Mouse (Mus musculus) MEL (cell line): ENCODE results near the gene 1110059E24Rik. TPM values are rescaled to one million over a fixed set of nuclear protein-coding genes. Genes with fewer than 3 reads are reported as not detected.

Experiments used
- DNase-seq: peaks from one replicate; pipeline ENCODE4 v3.0.0; 2011; ENCODE audit warnings: low read depth, low spot score
- H3K27ac ChIP-seq: 2 replicates; pipeline ENCODE4 v1.5.1; 2012; ENCODE audit warnings: low read depth, mild to moderate bottlenecking, control low read depth, low read length, moderate library complexity; ENCODE audit not compliant: control insufficient read depth
- H3K27me3 ChIP-seq, 2 experiments: fragments of 150-350 bp in 1 of 2; sonication (generic) in 1 of 2; 2 replicates each; pipeline ENCODE4 v1.6.1; 2012; ENCODE audit warnings: low read length in 2 of 2, mild to moderate bottlenecking in 2 of 2, improper control_type of control experiment in 1 of 2, moderate library complexity in 1 of 2; ENCODE audit not compliant: insufficient read depth in 2 of 2, control insufficient read depth in 1 of 2
- H3K36me3 ChIP-seq, 2 experiments: 2 replicates each; pipeline ENCODE4 v1.6.1; 2012 to 2014; ENCODE audit warnings: low read length in 2 of 2, improper control_type of control experiment in 1 of 2, inconsistent platforms in 1 of 2, mild to moderate bottlenecking in 1 of 2; ENCODE audit not compliant: insufficient read depth in 2 of 2, control insufficient read depth in 1 of 2
- H3K4me1 ChIP-seq, 2 experiments: fragments of 150-350 bp in 1 of 2; sonication (generic) in 1 of 2; 2 replicates each; pipeline ENCODE4 v1.6.1; 2012; ENCODE audit warnings: low read length in 2 of 2, improper control_type of control experiment in 1 of 2, mild to moderate bottlenecking in 1 of 2; ENCODE audit not compliant: insufficient read depth in 2 of 2, control insufficient read depth in 1 of 2
- H3K4me3 ChIP-seq, 2 experiments: fragments of 150-350 bp in 1 of 2; sonication (generic) in 1 of 2; 2 replicates each; pipeline ENCODE4 v1.5.1; 2012; ENCODE audit warnings: low read depth in 2 of 2, low read length in 2 of 2, mild to moderate bottlenecking in 2 of 2, moderate library complexity in 2 of 2, control low read depth in 1 of 2, improper control_type of control experiment in 1 of 2; ENCODE audit not compliant: control insufficient read depth in 1 of 2, insufficient read depth in 1 of 2
- H3K79me2 ChIP-seq: 2 replicates; pipeline ENCODE4 v1.6.1; 2012; ENCODE audit warnings: mild to moderate bottlenecking, low read length, moderate library complexity; ENCODE audit not compliant: control insufficient read depth, poor library complexity, insufficient read depth
- H3K9ac ChIP-seq: 2 replicates; pipeline ENCODE4 v1.6.1; 2012; ENCODE audit warnings: low read depth, mild to moderate bottlenecking, control low read depth, low read length, moderate library complexity; ENCODE audit not compliant: control insufficient read depth, poor library complexity, severe bottlenecking
- H3K9me3 ChIP-seq: fragments of 150-350 bp; sonication (generic); replicated peaks from 2 replicates; pipeline ENCODE4 v1.6.1; 2012; ENCODE audit warnings: mild to moderate bottlenecking, low read length, improper control_type of control experiment, moderate library complexity; ENCODE audit not compliant: insufficient read depth
- CHD1 ChIP-seq: IDR thresholded peaks from 2 replicates; pipeline ENCODE4 v1.6.1; 2012; ENCODE audit warnings: low read depth, mild to moderate bottlenecking, inconsistent platforms, low read length, improper control_type of control experiment
- CHD2 ChIP-seq: IDR thresholded peaks from 2 replicates; pipeline ENCODE4 v1.6.1; 2011; ENCODE audit warnings: low read length, improper control_type of control experiment
- ELF1 ChIP-seq: IDR thresholded peaks from 2 replicates; pipeline ENCODE4 v1.6.1; 2014; ENCODE audit warnings: low read depth, mild to moderate bottlenecking, inconsistent platforms, low read length, improper control_type of control experiment, moderate library complexity
- ETS1 ChIP-seq: IDR thresholded peaks from 2 replicates; pipeline ENCODE4 v1.6.1; 2012; ENCODE audit warnings: low read depth, mild to moderate bottlenecking, inconsistent platforms, low read length, improper control_type of control experiment, moderate library complexity
- GABPA ChIP-seq: IDR thresholded peaks from 2 replicates; pipeline ENCODE4 v1.6.1; 2012; ENCODE audit warnings: low read depth, mild to moderate bottlenecking, inconsistent platforms, low read length, improper control_type of control experiment, moderate library complexity
- GATA1 ChIP-seq: IDR thresholded peaks from 2 replicates; pipeline ENCODE4 v1.6.1; 2011; ENCODE audit warnings: low read depth, low read length, improper control_type of control experiment
- HCFC1 ChIP-seq: IDR thresholded peaks from 2 replicates; pipeline ENCODE4 v1.6.1; 2012; ENCODE audit warnings: low read depth, mild to moderate bottlenecking, inconsistent platforms, low read length, improper control_type of control experiment, moderate library complexity
- JUND ChIP-seq: IDR thresholded peaks from 2 replicates; pipeline ENCODE4 v1.6.1; 2011; ENCODE audit warnings: low read depth, mild to moderate bottlenecking, improper control_type of control experiment, low read length
- MAX ChIP-seq: IDR thresholded peaks from 2 replicates; pipeline ENCODE4 v1.6.1; 2011; ENCODE audit warnings: low read length, improper control_type of control experiment
- MAZ ChIP-seq: IDR thresholded peaks from 2 replicates; pipeline ENCODE4 v1.6.1; 2012; ENCODE audit warnings: low read depth, mild to moderate bottlenecking, inconsistent platforms, low read length, improper control_type of control experiment
- MEF2A ChIP-seq: IDR thresholded peaks from 2 replicates; pipeline ENCODE4 v1.6.1; 2014; ENCODE audit warnings: low read depth, mild to moderate bottlenecking, inconsistent platforms, low read length, improper control_type of control experiment; ENCODE audit not compliant: poor library complexity, insufficient replicate concordance, severe bottlenecking; ENCODE audit errors: extremely low read depth
- MXI1 ChIP-seq: IDR thresholded peaks from 2 replicates; pipeline ENCODE4 v1.6.1; 2011; ENCODE audit warnings: mild to moderate bottlenecking, low read depth, low read length, improper control_type of control experiment
- MYB ChIP-seq: IDR thresholded peaks from 2 replicates; pipeline ENCODE4 v1.6.1; 2011; ENCODE audit warnings: mild to moderate bottlenecking, low read depth, low read length, improper control_type of control experiment
- MYC ChIP-seq: IDR thresholded peaks from 2 replicates; pipeline ENCODE4 v1.6.1; 2011; ENCODE audit warnings: low read depth, mild to moderate bottlenecking, low read length, improper control_type of control experiment, moderate library complexity
- NELFE ChIP-seq: IDR thresholded peaks from 2 replicates; pipeline ENCODE4 v1.6.1; 2011; ENCODE audit warnings: low read depth, low read length, improper control_type of control experiment
- NRF1 ChIP-seq: IDR thresholded peaks from 2 replicates; pipeline ENCODE4 v1.6.1; 2014; ENCODE audit warnings: low read depth, mild to moderate bottlenecking, inconsistent platforms, low read length, improper control_type of control experiment, moderate library complexity; ENCODE audit not compliant: poor library complexity, insufficient read depth, severe bottlenecking
- POLR2AphosphoS5 ChIP-seq: IDR thresholded peaks from 2 replicates; pipeline ENCODE4 v1.6.1; 2012; ENCODE audit warnings: low read depth, borderline replicate concordance, mild to moderate bottlenecking, inconsistent platforms, low read length, moderate library complexity, mixed read lengths
- RAD21 ChIP-seq: IDR thresholded peaks from 2 replicates; pipeline ENCODE4 v1.6.1; 2011; ENCODE audit warnings: mild to moderate bottlenecking, low read depth, low read length, improper control_type of control experiment
- SIN3A ChIP-seq: IDR thresholded peaks from 2 replicates; pipeline ENCODE4 v1.6.1; 2012; ENCODE audit warnings: low read length, improper control_type of control experiment, inconsistent platforms
- TAL1 ChIP-seq: IDR thresholded peaks from 2 replicates; pipeline ENCODE4 v1.6.1; 2012; ENCODE audit warnings: mild to moderate bottlenecking, inconsistent platforms, low read length, moderate library complexity, mixed read lengths
- ZC3H11A ChIP-seq: IDR thresholded peaks from 2 replicates; pipeline ENCODE4 v1.6.1; 2012; ENCODE audit warnings: low read depth, mild to moderate bottlenecking, inconsistent platforms, low read length, improper control_type of control experiment
- ZMIZ1 ChIP-seq: IDR thresholded peaks from 2 replicates; pipeline ENCODE4 v1.6.1; 2012; ENCODE audit warnings: low read depth, mild to moderate bottlenecking, inconsistent platforms, low read length, improper control_type of control experiment, moderate library complexity
- ZNF384 ChIP-seq: IDR thresholded peaks from 2 replicates; pipeline ENCODE4 v1.6.1; 2012; ENCODE audit warnings: low read depth, mild to moderate bottlenecking, inconsistent platforms, low read length, improper control_type of control experiment
- polyA plus RNA-seq, 2 experiments: library from polyadenylated mRNA; stranded (reverse) in 1 of 2; unstranded in 1 of 2; fragments of >175 nt in 1 of 2; fragments of >200 nt in 1 of 2; gene quantifications; 2 replicates each; pipeline versions ENCODE4 v1.2.1 to v1.2.4; 2012; ENCODE audit warnings: low replicate concordance in 2 of 2, low read depth in 1 of 2; ENCODE audit not compliant: insufficient read length in 2 of 2, insufficient read depth in 1 of 2, missing spikeins in 1 of 2
- total RNA-seq: library from RNA; depleted of rRNA; stranded (reverse); fragments of 300-350 nt; gene quantifications from 2 replicates; pipeline ENCODE4 v1.2.3, GENCODE M21; 2012

The 1110059E24Rik gene
- total and polyA plus RNA-seq, 3 experiments: 17.2 to 20.0 TPM; not detected in 1

DNA sequence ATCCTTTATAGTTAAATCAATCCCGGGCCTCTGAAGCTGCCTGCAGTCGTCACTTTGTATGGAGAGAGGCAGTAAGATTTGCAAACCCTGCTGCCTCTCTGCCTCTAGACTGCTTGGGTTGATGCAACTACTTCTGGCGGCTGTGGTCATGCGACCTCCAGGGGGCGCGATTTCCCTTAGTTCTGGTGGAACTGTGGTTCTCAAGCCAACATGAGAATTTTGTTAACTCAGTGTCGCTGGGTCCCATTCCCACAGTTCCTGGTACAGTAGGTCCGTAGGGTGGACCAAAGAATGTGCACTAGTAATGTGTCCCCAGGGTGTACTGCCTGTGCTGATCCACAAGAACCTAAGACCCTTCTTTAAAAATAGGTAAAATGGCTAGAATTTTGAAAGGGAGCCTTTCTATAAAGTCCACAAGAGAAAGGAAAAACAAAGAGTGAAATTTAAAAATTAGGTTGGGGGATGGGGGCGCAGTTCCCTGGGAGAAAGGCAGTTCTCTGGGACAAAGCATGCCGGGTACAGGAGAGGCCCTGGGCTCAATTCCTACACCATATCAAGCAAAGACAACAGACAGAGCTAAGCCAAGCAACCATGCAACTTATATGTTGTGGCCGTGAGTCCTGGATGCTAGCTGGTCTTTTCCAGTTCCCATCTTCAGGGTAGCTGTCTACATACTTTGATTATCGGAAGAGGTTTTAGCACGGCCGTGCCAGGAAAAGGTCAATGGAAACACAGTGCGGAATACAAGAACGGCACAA lies 81.4 kb downstream of the 1110059E24Rik start (continued):
- 0 out of 2 replicates have a peak, but pooled peaks have one; percentile 18 for TF ChIP-seq ETS1
- TF ChIP-seq MEF2A: no peak
- no peak for TF ChIP-seq ZNF384
- 0 out of 2 replicates have a peak, but pooled peaks have one; percentile 42 for TF ChIP-seq MXI1
- TF ChIP-seq ZC3H11A: peak; percentile 96
- no peak for TF ChIP-seq TAL1
- TF ChIP-seq MAX: 0 out of 2 replicates have a peak, but pooled peaks have one; percentile 20
- 0 out of 2 replicates have a peak, but pooled peaks have one; percentile 19 for TF ChIP-seq NELFE

- Histone ChIP-seq H3K36me3 (peaks cover 0 to 15% of the 10 kb centered on the region in 2 experiments; a peak in 2 of 4 replicates), H3K27me3 (no peaks in the 10 kb centered on the region), H3K4me1 (peaks cover 7 to 14% of the 10 kb centered on the region in 2 experiments; a peak in 3 of 4 replicates), H3K4me3 (no peak overlapping the region), H3K9me3 (no peaks in the 10 kb centered on the region), H3K79me2 (no peaks in the 10 kb centered on the region), H3K27ac (no peak overlapping the region), H3K9ac (no peak overlapping the region)
- DNase-seq: no peak
- TF ChIP-seq MYC (no peak), ELF1 (no peak), JUND (no peak), MEF2A (no peak), TAL1 (no peak), GABPA (no peak), CHD2 (no peak), SIN3A (no peak), ZMIZ1 (no peak), GATA1 (no peak), CHD1 (no peak), RAD21 (no peak), POLR2AphosphoS5 (no peak), ZNF384 (no peak), MYB (no peak), NRF1 (no peak), HCFC1 (no peak), NELFE (no peak), MAZ (no peak)
Measured at GRCm38 (mm10) chr19:21570778-21571177, 82.0 kb downstream of the 1110059E24Rik start.
